Mouse (Mus musculus) CH12.LX (cell line): ENCODE measurements at regions not wholly inside any gene's neighbourhood (a gene's known extent, or its start where the extent isn't known, plus 50 kb on each side); places are given as distances from the start of the nearest gene placed in this dataset.

Source experiments
- CHD1 ChIP-seq: IDR thresholded peaks from 2 replicates; pipeline ENCODE4 v1.6.1; 2012; ENCODE audit warnings: low read depth, low read length, improper control_type of control experiment, inconsistent platforms
- CHD2 ChIP-seq: IDR thresholded peaks from 2 replicates; pipeline ENCODE4 v1.6.1; 2011; ENCODE audit warnings: low read length, improper control_type of control experiment
- CTCF ChIP-seq, 2 experiments: IDR thresholded peaks in 1 of 2; conservative IDR thresholded peaks in 1 of 2; 2 replicates each; pipeline ENCODE4 v1.5.1; 2011 to 2012; ENCODE audit warnings: low read depth in 2 of 2, low read length in 2 of 2, improper control_type of control experiment in 1 of 2, inconsistent platforms in 1 of 2, mild to moderate bottlenecking in 1 of 2, moderate library complexity in 1 of 2
- E2F4 ChIP-seq: IDR thresholded peaks from 2 replicates; pipeline ENCODE4 v1.6.1; 2011; ENCODE audit warnings: low read depth, low read length, improper control_type of control experiment; ENCODE audit not compliant: insufficient replicate concordance
- EP300 ChIP-seq: IDR thresholded peaks from 2 replicates; pipeline ENCODE4 v1.6.1; 2011; ENCODE audit warnings: low read length, improper control_type of control experiment
- ETS1 ChIP-seq: conservative IDR thresholded peaks from 2 replicates; pipeline ENCODE4 v1.6.1; 2012; ENCODE audit warnings: low read depth, mild to moderate bottlenecking, inconsistent platforms, low read length, improper control_type of control experiment, moderate library complexity
- GABPA ChIP-seq: IDR thresholded peaks from 2 replicates; pipeline ENCODE4 v1.6.1; 2012; ENCODE audit warnings: low read depth, low read length, improper control_type of control experiment, inconsistent platforms; ENCODE audit not compliant: insufficient replicate concordance
- MAFK ChIP-seq: IDR thresholded peaks from 2 replicates; pipeline ENCODE4 v1.6.1; 2011; ENCODE audit warnings: low read length, improper control_type of control experiment; ENCODE audit not compliant: insufficient replicate concordance
- NELFE ChIP-seq: IDR thresholded peaks from 2 replicates; pipeline ENCODE4 v1.6.1; 2011; ENCODE audit warnings: low read depth, low read length, improper control_type of control experiment
- POLR2A ChIP-seq: IDR thresholded peaks from 2 replicates; pipeline ENCODE4 v1.6.1; 2011; ENCODE audit warnings: low read depth, mild to moderate bottlenecking, improper control_type of control experiment, low read length
- POLR2AphosphoS2 ChIP-seq: IDR thresholded peaks from 2 replicates; pipeline ENCODE4 v1.6.1; 2011; ENCODE audit warnings: low read depth, low read length, improper control_type of control experiment
- SIN3A ChIP-seq: IDR thresholded peaks from 2 replicates; pipeline ENCODE4 v1.6.1; 2012; ENCODE audit warnings: low read length, improper control_type of control experiment, inconsistent platforms
- ZC3H11A ChIP-seq: IDR thresholded peaks from 2 replicates; pipeline ENCODE4 v1.6.1; 2012; ENCODE audit warnings: low read depth, mild to moderate bottlenecking, inconsistent platforms, low read length, improper control_type of control experiment
- ZKSCAN1 ChIP-seq: IDR thresholded peaks from 2 replicates; pipeline ENCODE4 v1.6.1; 2012; ENCODE audit warnings: low read depth, inconsistent platforms, low read length, improper control_type of control experiment, borderline replicate concordance

DNA sequence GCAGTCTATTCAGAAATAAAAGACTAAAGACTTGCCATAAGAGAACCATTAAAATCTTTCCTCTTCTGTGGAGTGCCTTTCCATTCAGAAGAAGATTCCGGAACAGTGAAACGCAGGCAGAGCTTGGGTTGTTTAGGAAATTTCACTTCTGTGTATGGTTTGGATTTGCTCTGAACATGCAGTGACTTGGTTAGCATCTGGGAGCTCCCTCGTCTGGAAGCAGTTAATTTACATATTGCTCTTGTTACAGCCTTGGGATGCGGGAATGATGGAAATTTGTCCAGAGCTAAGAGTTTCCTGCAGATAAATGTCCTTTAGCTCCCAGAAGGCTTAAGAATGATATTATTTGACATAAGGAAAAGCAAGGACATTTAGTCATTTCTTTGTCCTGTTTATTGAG, 56.4 kb upstream of the Itga6 start:
- TF ChIP-seq CHD1, result no peak
- TF ChIP-seq POLR2A, result no peak
- TF ChIP-seq ZKSCAN1, result no peak
- no peak for TF ChIP-seq GABPA
- TF ChIP-seq ETS1, result no peak
- no peak for TF ChIP-seq ZC3H11A
- no peak for TF ChIP-seq EP300
- TF ChIP-seq NELFE, result no peak
- no peak for TF ChIP-seq POLR2AphosphoS2
- no peak for TF ChIP-seq CTCF (conservative IDR thresholded peaks at IDR 0.05 in 1 of 2, IDR thresholded peaks at IDR 0.05 in 1 of 2; ENCODE audit: low read depth in 2 of 2, low read length in 2 of 2)
- no peak for TF ChIP-seq MAFK
- no peak for TF ChIP-seq E2F4
- TF ChIP-seq SIN3A, result no peak
- TF ChIP-seq CHD2, result no peak
